Mouse (Mus musculus) lung, adult 2 months (tissue): ENCODE measurements at regions not wholly inside any gene's neighbourhood (a gene's known extent, or its start where the extent isn't known, plus 50 kb on each side); places are given as distances from the start of the nearest gene placed in this dataset.

ENCODE experiments used
- CTCF ChIP-seq: fragments of 200-500 bp; IDR thresholded peaks from 2 replicates; pipeline ENCODE4 v1.5.1; 2011; ENCODE audit warnings: mild to moderate bottlenecking, low read length, control low read depth; ENCODE audit not compliant: insufficient read depth
- POLR2A ChIP-seq: fragments of 200-500 bp; IDR thresholded peaks from 2 replicates; pipeline ENCODE4 v1.6.1; 2011; ENCODE audit warnings: low read depth, mild to moderate bottlenecking, control low read depth, low read length, borderline replicate concordance; ENCODE audit errors: extremely low read depth

- TF ChIP-seq CTCF: no peak
- no peak for TF ChIP-seq POLR2A
These were observed 79.7 kb downstream of the 1700020N01Rik start for GRCm38 (mm10) chr10:21672666-21673065.
